Mouse (Mus musculus): Measurements from ENCODE around the gene Gins3. TPM values are rescaled to one million over a fixed set of nuclear protein-coding genes. Genes with fewer than 3 reads are reported as not detected.

The Gins3 gene
- polyA plus RNA-seq, 1 experiment: 0.61 TPM

DNA sequence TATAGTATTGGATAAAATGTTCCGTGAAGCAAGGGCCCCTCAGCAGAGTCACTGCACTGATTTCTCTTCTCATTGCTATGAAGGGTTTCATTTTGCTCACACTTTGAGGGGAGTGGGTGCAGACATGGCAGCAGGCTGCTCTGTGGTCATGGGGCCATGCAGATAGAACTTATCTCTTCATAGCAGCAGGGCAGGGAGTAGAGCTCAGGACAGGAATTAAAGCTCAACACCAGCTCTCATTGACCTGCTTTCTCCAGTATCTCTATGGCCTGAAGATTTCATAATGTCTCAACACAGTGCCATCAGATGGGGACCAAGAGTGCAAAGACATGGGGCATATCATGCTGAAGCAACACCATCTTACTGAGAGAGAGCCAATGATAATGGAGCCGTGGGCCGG, 15.0 kb downstream of the Gins3 start:
- no peak for TF ChIP-seq POLR2A (IDR thresholded peaks at IDR 0.05; ENCODE audit: low read depth, low read length)
- TF ChIP-seq CTCF (IDR thresholded peaks at IDR 0.05; ENCODE audit: extremely low read depth, insufficient read length, insufficient replicate concordance, low read depth, low read length): no peak
- Histone ChIP-seq H3K4me1 (ENCODE audit: control insufficient read depth, insufficient read depth, insufficient read length, low read length) (no peaks in the 10 kb centered on the region), H3K27ac (ENCODE audit: insufficient read depth, low read depth, low read length) (no peak overlapping the region), H3K36me3 (ENCODE audit: control insufficient read depth, insufficient read depth, low read length) (no peaks in the 10 kb centered on the region; the same call in 1 of the 2 replicates), H3K4me3 (ENCODE audit: low read depth, low read length) (no peak overlapping the region), H3K27me3 (ENCODE audit: control insufficient read depth, insufficient read depth, low read length) (no peaks in the 10 kb centered on the region)
- WGBS: 88% methylated on average over 3 of the region's 3 CpGs

DNA sequence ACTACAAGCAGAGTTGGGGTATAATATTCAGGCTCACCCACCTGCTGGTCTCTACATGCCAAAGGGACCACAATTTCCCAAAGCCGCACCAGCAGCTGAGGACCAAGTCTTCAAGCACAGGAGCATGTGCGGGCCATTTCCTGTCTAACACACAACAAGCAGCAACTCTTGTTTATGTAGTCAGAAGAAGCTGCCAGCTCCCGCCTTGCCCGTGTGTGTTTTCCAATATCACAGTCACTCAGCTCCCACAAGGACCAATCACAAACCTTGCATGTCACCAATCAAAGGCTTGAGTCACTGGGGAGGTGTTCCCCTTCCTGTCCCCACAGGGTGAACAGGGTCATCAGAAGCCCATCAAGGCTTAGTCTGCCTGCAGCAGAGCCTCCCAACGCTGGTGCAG, 20.1 kb downstream of the Gins3 start:
- TF ChIP-seq POLR2A (IDR thresholded peaks at IDR 0.05; ENCODE audit: low read depth, low read length): no peak
- TF ChIP-seq CTCF (IDR thresholded peaks at IDR 0.05; ENCODE audit: extremely low read depth, insufficient read length, insufficient replicate concordance, low read depth, low read length): no peak

DNA sequence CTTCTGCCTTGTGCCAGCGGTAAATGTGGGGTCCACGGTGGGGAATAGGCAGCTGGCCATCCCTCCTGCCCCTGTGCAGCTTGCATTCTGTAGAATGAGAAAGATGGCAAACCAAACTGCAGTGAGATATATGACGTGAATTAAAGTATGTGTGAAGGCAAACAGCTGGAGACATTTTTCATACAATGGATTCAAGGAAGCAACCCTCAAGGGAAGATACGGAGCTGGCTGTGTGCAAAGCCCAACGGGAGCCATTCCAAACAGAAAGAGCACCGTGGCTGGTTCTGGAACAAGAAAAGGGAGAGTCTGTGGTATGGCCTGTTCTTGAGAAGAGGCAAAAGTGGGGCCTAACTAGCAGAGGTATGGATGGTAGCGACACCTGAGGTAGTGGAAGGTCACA, 22.6 kb downstream of the Gins3 start:
- Histone ChIP-seq H3K4me3 (ENCODE audit: low read depth, low read length) (no peak overlapping the region), H3K27ac (ENCODE audit: insufficient read depth, low read depth, low read length) (no peak overlapping the region), H3K36me3 (ENCODE audit: control insufficient read depth, insufficient read depth, low read length) (no peaks in the 10 kb centered on the region), H3K4me1 (ENCODE audit: control insufficient read depth, insufficient read depth, insufficient read length, low read length) (peaks cover 5% of the 10 kb centered on the region; the same call in 1 of the 2 replicates), H3K27me3 (ENCODE audit: control insufficient read depth, insufficient read depth, low read length) (no peaks in the 10 kb centered on the region)
- WGBS: 85% methylated on average over 7 of the region's 7 CpGs
- TF ChIP-seq CTCF (IDR thresholded peaks at IDR 0.05; ENCODE audit: extremely low read depth, insufficient read length, insufficient replicate concordance, low read depth, low read length) (no peak), POLR2A (IDR thresholded peaks at IDR 0.05; ENCODE audit: low read depth, low read length) (no peak)

More for the DNA sequence above, 20.1 kb downstream of the Gins3 start:
- Histone ChIP-seq H3K27me3 (ENCODE audit: control insufficient read depth, insufficient read depth, low read length) (no peaks in the 10 kb centered on the region), H3K36me3 (ENCODE audit: control insufficient read depth, insufficient read depth, low read length) (no peaks in the 10 kb centered on the region), H3K27ac (ENCODE audit: insufficient read depth, low read depth, low read length) (no peak overlapping the region), H3K4me3 (ENCODE audit: low read depth, low read length) (no peak overlapping the region), H3K4me1 (ENCODE audit: control insufficient read depth, insufficient read depth, insufficient read length, low read length) (peaks cover 1% of the 10 kb centered on the region; the same call in 1 of the 2 replicates)
- 79% methylated on average over 5 of the region's 5 CpGs for whole genome bisulfite sequencing

DNA sequence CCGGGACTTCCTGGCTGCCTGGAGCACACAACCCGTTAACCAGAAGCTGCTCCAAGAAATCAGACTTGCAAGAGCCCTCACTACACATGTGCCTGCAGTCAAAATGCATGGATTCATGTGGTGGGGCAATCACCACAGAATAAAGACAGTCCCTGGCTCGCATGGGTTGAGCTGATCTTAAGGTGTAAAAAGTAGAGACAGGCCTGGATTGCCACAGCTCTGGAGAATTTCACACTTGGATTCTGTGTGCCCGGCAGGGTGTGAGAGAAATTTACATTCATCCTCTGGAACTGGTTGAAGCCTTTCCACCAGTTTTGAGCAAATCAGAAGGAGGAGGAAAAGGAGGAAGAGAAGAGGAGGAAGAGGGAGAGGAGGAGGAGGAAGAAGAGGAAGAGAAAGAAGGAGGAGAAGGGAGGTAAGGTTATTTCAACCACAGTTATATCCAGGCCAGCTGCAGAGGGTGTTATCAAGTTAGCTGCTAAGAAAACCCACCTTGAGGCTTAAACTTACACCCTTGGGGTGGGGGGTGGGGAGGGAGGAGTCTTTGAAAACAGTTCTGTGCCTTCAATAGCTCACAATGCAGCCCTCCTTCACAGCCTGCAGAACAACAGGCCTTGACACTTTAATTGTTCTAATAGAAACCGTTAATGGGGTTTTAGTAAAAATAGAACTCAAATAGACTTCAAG, 23.2 kb downstream of the Gins3 start:
- Histone ChIP-seq H3K4me3 (ENCODE audit: low read depth, low read length) (no peak overlapping the region), H3K27ac (ENCODE audit: insufficient read depth, low read depth, low read length) (no peak overlapping the region), H3K4me1 (ENCODE audit: control insufficient read depth, insufficient read depth, insufficient read length, low read length) (peaks cover 6% of the 10 kb centered on the region; the same call in 1 of the 2 replicates), H3K27me3 (ENCODE audit: control insufficient read depth, insufficient read depth, low read length) (no peaks in the 10 kb centered on the region), H3K36me3 (ENCODE audit: control insufficient read depth, insufficient read depth, low read length) (no peaks in the 10 kb centered on the region)
- TF ChIP-seq CTCF (IDR thresholded peaks at IDR 0.05; ENCODE audit: extremely low read depth, insufficient read length, insufficient replicate concordance, low read depth, low read length) (no peak), POLR2A (IDR thresholded peaks at IDR 0.05; ENCODE audit: low read depth, low read length) (no peak)
- 83% methylated on average over 5 of the region's 5 CpGs for whole genome bisulfite sequencing

DNA sequence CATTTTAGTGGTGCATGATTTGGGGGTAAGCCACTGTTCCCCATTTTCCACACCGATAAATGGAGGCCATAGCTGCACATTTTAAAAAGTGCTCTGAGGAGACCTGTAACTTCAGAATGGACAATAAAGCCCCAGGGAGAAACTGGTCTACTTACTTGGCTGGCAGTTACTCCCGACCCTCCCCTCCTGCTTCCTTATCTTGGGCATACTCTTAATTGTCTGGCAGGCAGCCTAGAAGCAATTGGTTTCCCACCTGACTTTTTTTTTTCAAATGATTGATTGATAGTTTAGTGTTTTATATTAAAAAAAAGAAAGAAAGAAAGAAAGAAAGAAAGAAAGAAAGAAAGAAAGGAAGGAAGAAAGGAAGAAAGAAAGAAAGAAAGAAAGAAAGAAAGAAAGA, 24.3 kb downstream of the Gins3 start:
- WGBS: 27% methylated on average over 2 of the region's 2 CpGs
- Histone ChIP-seq H3K27ac (ENCODE audit: insufficient read depth, low read depth, low read length) (no peak overlapping the region), H3K4me3 (ENCODE audit: low read depth, low read length) (no peak overlapping the region), H3K4me1 (ENCODE audit: control insufficient read depth, insufficient read depth, insufficient read length, low read length) (peaks cover 10% of the 10 kb centered on the region; the same call in 1 of the 2 replicates), H3K27me3 (ENCODE audit: control insufficient read depth, insufficient read depth, low read length) (no peaks in the 10 kb centered on the region), H3K36me3 (ENCODE audit: control insufficient read depth, insufficient read depth, low read length) (no peaks in the 10 kb centered on the region)
- TF ChIP-seq POLR2A (IDR thresholded peaks at IDR 0.05; ENCODE audit: low read depth, low read length): no peak
- TF ChIP-seq CTCF (IDR thresholded peaks at IDR 0.05; ENCODE audit: extremely low read depth, insufficient read length, insufficient replicate concordance, low read depth, low read length): no peak

DNA sequence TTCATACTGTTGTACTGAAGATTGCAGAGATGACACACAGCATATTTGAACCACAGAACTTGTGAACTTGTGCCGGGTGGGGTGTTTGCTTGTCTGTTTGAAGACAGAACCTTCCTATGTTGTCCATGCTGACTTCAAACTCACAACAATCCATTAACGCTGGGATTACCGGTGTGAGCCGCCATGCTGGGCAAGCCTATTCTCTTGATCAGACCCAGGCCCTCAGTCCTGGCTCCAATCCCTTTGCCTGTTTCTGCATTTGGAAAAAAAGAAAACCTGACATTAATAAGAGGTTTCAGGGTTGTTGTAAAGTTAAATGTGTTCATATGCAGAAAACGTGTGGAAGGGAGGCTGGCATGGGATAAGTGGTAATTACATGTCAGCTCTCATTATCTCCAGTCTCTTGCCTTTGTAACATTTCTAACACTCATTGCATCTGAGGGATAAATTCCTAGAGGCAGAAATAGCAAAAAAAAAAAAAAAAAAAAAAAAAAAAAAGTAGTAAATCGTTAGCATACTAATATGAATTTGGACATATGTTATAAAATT, 27.2 kb downstream of the Gins3 start:
- Histone ChIP-seq H3K27me3 (ENCODE audit: control insufficient read depth, insufficient read depth, low read length) (no peaks in the 10 kb centered on the region), H3K4me1 (ENCODE audit: control insufficient read depth, insufficient read depth, insufficient read length, low read length) (peaks cover 10% of the 10 kb centered on the region; the same call in 1 of the 2 replicates), H3K27ac (ENCODE audit: insufficient read depth, low read depth, low read length) (no peak overlapping the region), H3K4me3 (ENCODE audit: low read depth, low read length) (no peak overlapping the region), H3K36me3 (ENCODE audit: control insufficient read depth, insufficient read depth, low read length) (no peaks in the 10 kb centered on the region)
- WGBS: 84% methylated on average over 6 of the region's 6 CpGs
- TF ChIP-seq CTCF (IDR thresholded peaks at IDR 0.05; ENCODE audit: extremely low read depth, insufficient read length, insufficient replicate concordance, low read depth, low read length): no peak
- TF ChIP-seq POLR2A (IDR thresholded peaks at IDR 0.05; ENCODE audit: low read depth, low read length): no peak

DNA sequence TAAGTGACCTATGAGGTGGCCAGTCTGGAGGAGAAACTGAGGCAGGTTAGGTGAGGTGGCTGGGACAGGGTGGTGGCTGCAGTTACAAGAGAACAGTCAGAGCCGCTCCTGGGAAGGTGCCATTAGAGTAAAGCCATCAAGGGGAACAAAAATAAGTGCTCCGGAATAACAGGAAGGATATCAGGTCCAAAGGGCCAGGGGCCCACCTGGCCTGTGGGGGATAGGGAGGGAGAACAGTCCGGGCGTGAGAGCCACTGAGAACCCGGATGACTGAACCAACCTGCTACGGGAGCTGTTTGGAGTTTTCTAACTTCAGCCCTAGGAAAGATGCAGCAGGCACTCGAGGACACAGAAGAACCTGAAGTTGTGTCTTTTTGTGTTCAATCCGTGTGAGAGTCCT, 27.8 kb downstream of the Gins3 start:
- WGBS: 29% methylated on average over 8 of the region's 8 CpGs
- H3K4me3 ChIP-seq (ENCODE audit: low read depth, low read length): no peak overlapping the region
- peaks cover 10% of the 10 kb centered on the region; the same call in 1 of the 2 replicates for H3K4me1 ChIP-seq (ENCODE audit: control insufficient read depth, insufficient read depth, insufficient read length, low read length)
- no peaks in the 10 kb centered on the region for H3K27me3 ChIP-seq (ENCODE audit: control insufficient read depth, insufficient read depth, low read length)
- TF ChIP-seq CTCF (IDR thresholded peaks at IDR 0.05; ENCODE audit: extremely low read depth, insufficient read length, insufficient replicate concordance, low read depth, low read length) (no peak), POLR2A (IDR thresholded peaks at IDR 0.05; ENCODE audit: low read depth, low read length) (no peak)
- no peaks in the 10 kb centered on the region for H3K36me3 ChIP-seq (ENCODE audit: control insufficient read depth, insufficient read depth, low read length)
- H3K27ac ChIP-seq (ENCODE audit: insufficient read depth, low read depth, low read length): no peak overlapping the region

All from small intestine, adult 2 months (tissue).